Mouse (Mus musculus) C2C12 (cell line): ENCODE data around the gene Neu2.

Experiments used
- CEBPB ChIP-seq: IDR thresholded peaks from one replicate; pipeline ENCODE4 v1.6.1; 2011; ENCODE audit warnings: low read depth, mild to moderate bottlenecking, control low read depth, moderate library complexity
- CTCF ChIP-seq: IDR thresholded peaks from one replicate; pipeline ENCODE4 v1.5.1; 2011; ENCODE audit not compliant: control insufficient read depth, insufficient read depth, insufficient read length
- FOSL1 ChIP-seq: IDR thresholded peaks from one replicate; pipeline ENCODE4 v1.8.0; 2011; ENCODE audit warnings: mild to moderate bottlenecking, low read length; ENCODE audit not compliant: poor library complexity, insufficient read depth, severe bottlenecking
- MAX ChIP-seq: IDR thresholded peaks from one replicate; pipeline ENCODE4 v1.6.1; 2011; ENCODE audit warnings: mild to moderate bottlenecking, control low read depth
- MYOD1 ChIP-seq: IDR thresholded peaks from one replicate; pipeline ENCODE4 v1.6.1; 2011; ENCODE audit warnings: low read depth; ENCODE audit not compliant: control insufficient read depth, insufficient read length
- MYOG ChIP-seq: IDR thresholded peaks from one replicate; pipeline ENCODE4 v1.6.1; 2011; ENCODE audit not compliant: control insufficient read depth, insufficient read length; ENCODE audit errors: extremely low read depth
- USF1 ChIP-seq: IDR thresholded peaks from one replicate; pipeline ENCODE4 v1.6.1; 2011; ENCODE audit warnings: low read depth, mild to moderate bottlenecking, control low read depth, moderate library complexity

- TF ChIP-seq CTCF = no peak
- no peak for TF ChIP-seq MAX
- TF ChIP-seq USF1 = no peak
- TF ChIP-seq CEBPB = no peak
- TF ChIP-seq MYOG = no peak
- no peak for TF ChIP-seq MYOD1
- no peak for TF ChIP-seq FOSL1
Measured at GRCm38 (mm10) chr1:87565760-87566159, 56.1 kb downstream of the Neu2 start.
